Mouse (Mus musculus) 416B (cell line): ENCODE measurements at regions not wholly inside any gene's neighbourhood (a gene's known extent, or its start where the extent isn't known, plus 50 kb on each side); places are given as distances from the start of the nearest gene placed in this dataset.

Experiments used
- DNase-seq: peaks from one replicate; pipeline ENCODE4 v3.0.0; 2011; ENCODE audit warnings: low read depth

DNA sequence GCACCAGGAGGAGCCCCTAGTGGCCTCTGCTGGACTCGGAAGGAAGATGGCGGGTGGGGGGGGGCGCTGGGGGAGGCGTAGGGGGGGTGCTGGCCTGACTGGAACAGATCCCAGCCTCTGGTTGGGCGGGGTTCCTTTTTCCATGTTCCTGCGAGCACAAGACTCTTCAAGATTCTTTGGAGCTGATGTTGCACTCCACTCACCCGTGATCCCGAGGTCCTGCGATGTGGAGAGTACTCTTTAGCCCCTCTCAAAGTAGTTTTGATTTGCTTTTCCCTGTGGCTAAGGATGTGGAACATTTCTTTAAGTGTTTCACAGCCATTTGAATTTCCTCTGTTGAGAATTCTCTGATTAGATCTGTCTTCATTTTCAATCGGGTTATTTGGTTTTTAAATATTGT lies 269.8 kb upstream of the 2610301B20Rik start:
- DNase-seq, result no peak

DNA sequence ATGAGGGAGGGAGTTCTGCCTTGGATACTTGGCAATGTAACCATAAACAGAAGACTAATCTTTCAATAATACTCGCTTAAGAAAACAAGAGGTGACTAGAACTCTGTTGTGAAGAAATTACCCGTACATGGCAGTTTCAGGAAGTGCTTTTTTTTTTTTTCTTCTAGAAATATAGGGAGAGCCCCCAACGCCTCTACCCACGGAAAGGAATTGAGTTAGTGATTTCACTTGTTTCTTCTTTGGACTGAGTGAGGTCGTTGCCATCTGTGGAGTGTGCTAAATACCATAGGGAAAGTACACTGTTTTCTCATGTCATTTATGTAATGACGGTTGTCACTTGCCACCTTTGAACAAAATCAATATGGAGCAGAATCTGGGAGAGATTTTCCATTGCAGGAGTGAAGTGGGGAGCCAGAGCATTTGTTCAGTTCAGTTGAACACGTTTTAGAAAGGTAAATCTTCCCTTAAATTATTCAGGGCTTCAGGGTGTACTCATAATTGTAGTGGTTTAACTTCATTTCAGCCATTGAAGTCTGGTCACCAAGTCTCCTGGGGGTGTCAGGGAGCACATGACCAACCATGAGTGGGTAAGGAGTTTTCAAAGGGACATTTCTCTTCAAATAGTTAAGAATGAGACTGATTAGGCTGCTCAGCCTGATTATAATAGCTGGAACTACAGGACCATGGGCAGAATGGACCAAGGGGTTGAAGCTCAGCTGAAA lies 266.3 kb upstream of the 2610301B20Rik start:
- DNase-seq, result no peak

DNA sequence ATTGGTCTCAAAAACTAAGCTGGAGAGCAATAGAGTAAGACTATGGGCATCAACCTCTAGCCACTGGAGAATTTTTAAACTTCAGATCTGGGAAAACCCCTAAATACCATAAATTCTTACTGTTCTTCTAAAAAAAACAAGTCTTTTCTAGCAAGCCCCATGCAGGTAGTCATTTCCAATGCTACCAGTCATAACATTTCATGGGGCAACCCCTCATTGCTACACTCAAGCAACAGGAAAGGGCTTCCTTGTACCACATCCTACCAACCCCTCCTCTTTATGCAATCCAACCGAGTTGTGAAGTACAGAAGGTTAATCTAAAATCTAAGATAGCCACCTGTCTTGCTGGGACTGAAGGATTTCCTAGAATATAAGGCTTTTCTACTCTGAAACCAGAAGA lies 263.5 kb upstream of the 2610301B20Rik start:
- peak; percentile 0 for DNase-seq
